Mouse (Mus musculus) E14TG2a.4 (cell line): ENCODE data around the gene Dnaic1.

ENCODE experiments used
- CTCF ChIP-seq: conservative IDR thresholded peaks from 2 replicates; pipeline ENCODE4 v1.5.1; 2014; ENCODE audit warnings: low read length
- NANOG ChIP-seq: IDR thresholded peaks from 2 replicates; pipeline ENCODE4 v1.6.1; 2014; ENCODE audit warnings: borderline replicate concordance, low read length, mixed read lengths
- POU5F1 ChIP-seq: IDR thresholded peaks from 2 replicates; pipeline ENCODE4 v1.6.1; 2014; ENCODE audit warnings: low read length, borderline replicate concordance

- no peak for TF ChIP-seq CTCF
- TF ChIP-seq POU5F1: no peak
- no peak for TF ChIP-seq NANOG
Measured at GRCm38 (mm10) chr4:41527996-41528395, 41.6 kb upstream of the Dnaic1 start.
